Mouse (Mus musculus) ES-E14 (cell line): ENCODE measurements at regions not wholly inside any gene's neighbourhood (a gene's known extent, or its start where the extent isn't known, plus 50 kb on each side); places are given as distances from the start of the nearest gene placed in this dataset.

Source experiments
- DNase-seq: peaks from one replicate; pipeline ENCODE4 v3.0.0-alpha.2; 2013; ENCODE audit warnings: low read depth, low spot score
- H3K27ac ChIP-seq: 2 replicates; pipeline ENCODE4 v1.5.1; 2012; ENCODE audit warnings: low read depth, mild to moderate bottlenecking, low read length, moderate library complexity, mixed read lengths; ENCODE audit not compliant: poor library complexity, insufficient read depth, severe bottlenecking
- H3K36me3 ChIP-seq: 2 replicates; pipeline ENCODE4 v1.6.1; 2012; ENCODE audit warnings: mild to moderate bottlenecking, low read length, moderate library complexity, mixed read lengths; ENCODE audit not compliant: control insufficient read depth, poor library complexity, insufficient read depth, severe bottlenecking
- H3K4me1 ChIP-seq, 2 experiments: fragments of 150-350 bp in 1 of 2; sonication (generic) in 1 of 2; 2 replicates each; pipeline ENCODE4 v1.6.1; 2012; ENCODE audit warnings: low read length in 2 of 2, mild to moderate bottlenecking in 1 of 2, mixed read lengths in 1 of 2; ENCODE audit not compliant: control insufficient read depth in 2 of 2, insufficient read depth in 2 of 2, poor library complexity in 1 of 2
- H3K4me3 ChIP-seq, 2 experiments: fragments of 150-350 bp in 1 of 2; sonication (generic) in 1 of 2; 2 replicates each; pipeline ENCODE4 v1.5.1; 2012; ENCODE audit warnings: low read length in 2 of 2, low read depth in 1 of 2, mild to moderate bottlenecking in 1 of 2, mixed read lengths in 1 of 2; ENCODE audit not compliant: insufficient read depth in 1 of 2, poor library complexity in 1 of 2, severe bottlenecking in 1 of 2
- H3K9ac ChIP-seq: 2 replicates; pipeline ENCODE4 v1.6.1; 2012; ENCODE audit warnings: low read depth, mild to moderate bottlenecking, low read length, mixed read lengths; ENCODE audit not compliant: poor library complexity, insufficient read depth, severe bottlenecking
- H3K9me3 ChIP-seq: fragments of 150-350 bp; sonication (generic); 2 replicates; pipeline ENCODE4 v1.6.1; 2012; ENCODE audit warnings: low read depth, mild to moderate bottlenecking, low read length; ENCODE audit not compliant: control insufficient read depth, insufficient read depth
- CHD2 ChIP-seq: IDR thresholded peaks from 2 replicates; pipeline ENCODE4 v1.6.1; 2014; ENCODE audit warnings: mild to moderate bottlenecking, low read depth, low read length, inconsistent platforms
- HCFC1 ChIP-seq: IDR thresholded peaks from 2 replicates; pipeline ENCODE4 v1.6.1; 2012; ENCODE audit warnings: low read length, inconsistent platforms, borderline replicate concordance; ENCODE audit not compliant: insufficient read depth
- MAFK ChIP-seq: IDR thresholded peaks from 2 replicates; pipeline ENCODE4 v1.6.1; 2014; ENCODE audit warnings: mild to moderate bottlenecking, low read depth, low read length, inconsistent platforms; ENCODE audit not compliant: insufficient read depth
- ZC3H11A ChIP-seq: IDR thresholded peaks from 2 replicates; pipeline ENCODE4 v1.6.1; 2012; ENCODE audit warnings: low read depth, mild to moderate bottlenecking, inconsistent platforms, low read length, borderline replicate concordance
- ZNF384 ChIP-seq: IDR thresholded peaks from 2 replicates; pipeline ENCODE4 v1.6.1; 2012; ENCODE audit warnings: low read depth, low read length, inconsistent platforms
- in situ Hi-C, 2 experiments: fragments of 600-800 bp; cut with MboI; formaldehyde crosslinking; loops; one replicate each; pipeline ENCODE4 v1.15.1; 2025; ENCODE audit warnings: low sequenced_read_pairs in 2 of 2, inconsistent platforms in 1 of 2; ENCODE audit not compliant: unreplicated experiment in 2 of 2

DNA sequence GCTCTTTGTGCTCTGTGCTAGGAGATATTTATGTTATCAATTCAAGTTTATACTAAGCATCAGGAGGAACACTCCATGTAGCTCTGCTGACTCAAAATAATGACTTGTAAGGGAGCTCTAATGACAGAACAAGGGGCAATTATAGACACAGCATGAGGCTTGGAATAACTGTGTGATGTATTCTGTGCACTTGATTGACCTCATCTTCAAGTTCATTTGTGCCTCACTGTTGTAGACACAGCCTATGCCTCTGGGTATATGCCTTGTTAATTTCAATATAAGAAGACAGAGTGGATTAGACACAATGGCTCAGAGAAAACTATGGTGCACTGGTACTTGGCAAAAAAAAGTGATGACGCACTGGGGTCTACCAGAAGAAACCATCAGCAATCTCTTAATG lies 418.3 kb downstream of the Mat2b start:
- H3K9ac ChIP-seq, result no peak overlapping the region
- DNase-seq, result no peak
- no peak overlapping the region for H3K27ac ChIP-seq
- peaks cover 4% of the 10 kb centered on the region for H3K9me3 ChIP-seq
- in situ Hi-C loops, result no loop called here
- H3K4me1 ChIP-seq, result no peaks in the 10 kb centered on the region
- no peaks in the 10 kb centered on the region for H3K36me3 ChIP-seq
- H3K4me3 ChIP-seq, result no peak overlapping the region
- no peak for TF ChIP-seq MAFK
- TF ChIP-seq ZC3H11A, result no peak
- no peak for TF ChIP-seq ZNF384
- TF ChIP-seq HCFC1, result no peak
- no peak for TF ChIP-seq CHD2

GRCm38 (mm10) chr11:40253123-40253522 lies 441.9 kb downstream of the Mat2b start:
- no peak for DNase-seq

DNA sequence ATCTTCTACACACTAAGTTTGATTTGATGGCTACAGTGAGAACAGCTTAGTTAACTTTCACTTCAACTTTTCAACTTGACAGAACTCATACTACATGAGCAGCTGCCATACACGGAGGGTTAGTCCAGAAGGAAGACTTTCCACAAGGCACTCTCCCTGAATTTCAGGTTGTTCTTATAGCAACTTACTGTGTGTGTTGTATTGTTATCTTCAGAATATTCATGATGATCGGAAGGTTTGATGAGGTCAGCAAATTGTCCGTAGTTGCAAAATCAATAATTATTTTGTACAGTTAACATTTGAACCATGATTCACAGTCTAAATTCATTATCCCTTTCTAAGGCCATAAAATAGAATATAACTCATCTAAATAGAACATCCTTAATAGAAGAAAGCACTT lies 442.6 kb downstream of the Mat2b start:
- no peak for DNase-seq
- Histone ChIP-seq H3K4me1 (no peaks in the 10 kb centered on the region), H3K36me3 (no peaks in the 10 kb centered on the region), H3K9me3 (no peaks in the 10 kb centered on the region), H3K4me3 (no peak overlapping the region), H3K9ac (no peak overlapping the region), H3K27ac (no peak overlapping the region)
- TF ChIP-seq ZC3H11A, result no peak
- peak; percentile 54; the same call in 1 of the 2 replicates for TF ChIP-seq MAFK
- in situ Hi-C loops, result no loop called here

More at GRCm38 (mm10) chr11:40253123-40253522, 441.9 kb downstream of the Mat2b start:
- TF ChIP-seq CHD2, result no peak
- no peak for TF ChIP-seq HCFC1
- no peak for TF ChIP-seq ZNF384
- no peak for TF ChIP-seq ZC3H11A
- TF ChIP-seq MAFK, result no peak
- Histone ChIP-seq H3K27ac (no peak overlapping the region), H3K4me3 (no peak overlapping the region), H3K36me3 (no peaks in the 10 kb centered on the region), H3K9ac (no peak overlapping the region), H3K9me3 (no peaks in the 10 kb centered on the region), H3K4me1 (no peaks in the 10 kb centered on the region)
- in situ Hi-C loops, result no loop called here

GRCm38 (mm10) chr11:40251131-40251530 lies 443.9 kb downstream of the Mat2b start:
- TF ChIP-seq HCFC1 (no peak), ZNF384 (no peak), MAFK (no peak), CHD2 (no peak), ZC3H11A (no peak)
- no peak overlapping the region for H3K9ac ChIP-seq
- no peaks in the 10 kb centered on the region for H3K36me3 ChIP-seq
- in situ Hi-C loops, result no loop called here
- no peak overlapping the region for H3K27ac ChIP-seq
- H3K4me3 ChIP-seq, result no peak overlapping the region
- H3K4me1 ChIP-seq, result no peaks in the 10 kb centered on the region
- no peak for DNase-seq
- no peaks in the 10 kb centered on the region for H3K9me3 ChIP-seq

- Histone ChIP-seq H3K27ac (no peak overlapping the region), H3K4me3 (no peak overlapping the region), H3K4me1 (no peaks in the 10 kb centered on the region), H3K9me3 (0 out of 2 replicates have a peak, but pooled peaks cover 1% of the 10 kb centered on the region), H3K36me3 (no peaks in the 10 kb centered on the region), H3K9ac (no peak overlapping the region)
- TF ChIP-seq ZC3H11A, result no peak
- TF ChIP-seq ZNF384, result no peak
- TF ChIP-seq MAFK, result no peak
- no peak for TF ChIP-seq CHD2
- TF ChIP-seq HCFC1, result no peak
- in situ Hi-C loops, result no loop called here
- DNase-seq, result no peak
Observed at GRCm38 (mm10) chr11:40216391-40216790, 478.6 kb downstream of the Mat2b start.
